Mouse (Mus musculus) MEL-GATA-1-ER (cell line): Measurements from ENCODE around the gene Boc.

Experiments used
- DNase-seq: peaks from one replicate; pipeline ENCODE4 v3.0.0-alpha.2; 2012; ENCODE audit warnings: low read depth; ENCODE audit errors: extremely low read depth

Gene Boc

DNA sequence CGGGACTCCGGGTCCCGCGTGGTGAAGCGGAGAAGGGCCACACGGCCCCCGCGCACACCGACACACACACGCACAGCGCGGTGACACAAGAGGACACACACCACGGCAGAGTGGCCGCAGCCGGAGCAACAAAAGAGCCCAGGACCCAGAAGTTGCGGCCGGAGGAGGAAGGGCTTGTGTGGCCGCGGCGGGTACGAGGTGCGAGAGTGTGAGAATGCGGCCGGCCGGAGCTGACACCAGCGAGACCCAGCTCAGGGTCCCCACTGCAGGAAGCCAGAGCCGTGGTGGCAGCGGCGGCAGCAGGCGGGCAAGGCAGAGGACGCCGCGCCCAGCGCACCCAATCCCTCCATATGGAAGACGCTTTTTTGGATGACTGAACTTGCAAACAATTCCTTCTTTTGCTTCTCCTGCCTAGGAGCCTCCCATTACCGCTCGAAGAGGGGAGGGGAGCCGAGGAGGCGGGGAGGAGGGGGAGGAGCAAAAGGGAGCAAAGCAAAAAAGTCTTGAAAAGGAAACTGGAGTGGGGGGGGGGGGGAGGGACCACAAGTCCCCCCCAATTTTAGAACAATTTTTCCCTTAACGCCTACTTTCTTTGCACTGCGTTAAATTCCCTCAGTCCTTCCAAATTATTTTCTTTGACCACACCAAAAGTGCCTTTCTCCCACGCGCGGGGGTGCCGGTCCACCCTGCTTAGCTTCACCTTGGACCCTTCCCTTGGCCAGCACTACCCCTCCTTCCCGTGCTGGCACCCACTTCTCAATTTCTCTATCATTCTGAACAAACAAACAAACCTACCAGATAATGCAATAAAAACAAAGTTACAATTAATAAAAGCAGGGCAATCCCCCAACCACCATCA, at the start of gene Boc:
Boc (minus strand) TSS at position 427 of the 859 bp plus-strand sequence.
- no peak for DNase-seq

DNA sequence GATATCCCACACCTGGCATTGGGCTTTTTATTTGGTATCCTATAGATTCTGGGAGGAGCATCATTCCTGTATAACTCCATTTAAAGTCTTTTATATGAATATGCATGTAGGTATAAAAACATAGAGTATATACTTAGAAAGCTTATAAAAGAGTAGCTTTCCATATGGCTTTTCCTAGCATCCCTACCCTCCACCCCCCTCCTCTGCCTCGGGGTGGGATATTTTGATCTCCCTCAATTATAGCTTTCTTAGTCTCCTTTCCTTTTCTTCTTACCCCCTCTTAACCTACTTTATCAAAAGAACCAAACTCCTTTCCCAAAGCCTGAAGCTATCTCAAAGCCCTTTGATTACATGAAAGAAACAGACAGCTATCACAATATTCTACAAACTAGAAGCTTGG, 47.9 kb upstream of the Boc start:
- no peak for DNase-seq

DNA sequence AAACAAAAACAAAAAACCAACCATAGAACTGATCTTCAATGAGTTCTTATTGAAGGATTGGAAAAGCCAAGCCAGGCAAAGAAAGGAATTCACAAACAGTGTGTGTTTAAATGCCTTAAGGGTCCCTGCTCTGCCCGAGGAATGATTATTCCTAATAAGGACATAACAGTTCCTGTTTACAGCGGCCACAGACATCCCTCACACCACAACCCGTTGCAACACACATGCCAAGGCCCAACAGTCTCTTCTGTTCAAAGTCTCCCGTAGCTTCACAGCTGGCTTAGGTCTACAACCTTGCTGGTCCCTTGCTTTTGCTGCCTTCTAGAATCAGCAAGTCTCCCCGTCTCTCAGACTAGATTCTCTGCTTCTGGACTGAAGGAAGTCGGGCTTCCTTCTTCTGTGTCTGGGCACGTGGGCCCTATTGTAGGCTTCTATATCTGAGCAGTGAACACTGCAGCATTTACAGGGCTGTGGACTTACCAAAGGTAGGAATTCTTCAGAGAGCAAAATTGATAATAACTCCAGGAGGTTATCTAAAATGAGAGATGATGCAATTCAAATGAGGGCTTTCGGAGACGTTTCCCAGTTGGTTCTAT, 45.4 kb upstream of the Boc start:
- no peak for DNase-seq

DNA sequence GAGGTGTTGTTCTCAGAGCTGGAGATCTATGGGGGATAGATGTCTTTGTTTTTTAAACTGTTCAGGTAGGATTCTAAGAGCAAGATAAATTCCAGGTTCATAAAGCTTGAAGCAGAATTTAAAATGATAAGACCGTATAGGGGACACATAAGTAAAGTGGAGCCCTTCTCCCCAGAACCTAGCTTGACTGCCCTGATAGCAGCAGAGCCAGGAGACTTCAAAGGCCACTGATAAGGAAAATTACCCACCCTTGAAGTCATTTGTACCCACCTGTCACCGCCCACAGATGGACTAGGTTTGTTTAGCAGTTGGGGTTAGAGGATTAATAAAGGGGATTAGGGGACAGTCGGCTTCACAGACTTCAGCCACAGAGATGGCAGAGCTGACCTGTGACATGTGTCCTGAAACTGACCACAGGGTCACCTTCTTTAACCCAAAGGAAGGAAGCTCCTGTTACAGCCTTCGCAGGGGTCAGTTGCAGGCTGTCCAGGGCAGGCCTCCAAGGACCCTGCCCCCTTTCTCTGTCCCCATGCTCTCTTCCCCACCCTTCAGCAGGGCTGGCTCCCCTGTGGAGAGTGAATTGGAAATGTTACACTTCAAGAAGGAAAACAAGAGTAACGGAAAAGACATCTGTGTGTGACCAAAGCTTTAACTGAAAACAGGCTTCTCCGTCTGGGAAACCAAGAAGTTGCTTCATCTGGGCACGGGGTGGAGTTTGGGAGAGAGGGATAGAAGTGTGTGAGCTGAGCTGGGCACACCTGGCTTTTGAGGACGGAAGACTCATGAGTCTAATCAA, 43.5 kb upstream of the Boc start:
- no peak for DNase-seq

DNA sequence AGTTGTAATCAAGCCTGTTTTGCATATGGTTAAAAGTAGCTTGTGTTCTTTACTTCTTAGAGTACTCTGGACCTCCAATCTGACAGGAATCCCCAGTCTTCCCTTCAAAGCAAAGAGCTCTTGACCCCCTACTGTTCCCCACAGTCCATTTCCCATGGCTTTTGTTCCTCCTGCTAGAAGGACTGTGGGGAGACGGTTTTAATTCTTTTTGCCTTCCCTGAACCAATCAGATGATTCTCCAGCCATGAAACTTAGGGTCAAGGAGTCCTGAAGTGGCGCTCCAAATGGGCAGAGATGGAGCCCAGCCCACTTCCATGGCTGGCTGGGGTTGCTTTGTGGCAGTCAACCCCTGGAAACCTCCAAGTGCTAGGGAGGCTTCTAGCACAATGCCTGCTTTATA, 42.5 kb upstream of the Boc start:
- DNase-seq: no peak

DNA sequence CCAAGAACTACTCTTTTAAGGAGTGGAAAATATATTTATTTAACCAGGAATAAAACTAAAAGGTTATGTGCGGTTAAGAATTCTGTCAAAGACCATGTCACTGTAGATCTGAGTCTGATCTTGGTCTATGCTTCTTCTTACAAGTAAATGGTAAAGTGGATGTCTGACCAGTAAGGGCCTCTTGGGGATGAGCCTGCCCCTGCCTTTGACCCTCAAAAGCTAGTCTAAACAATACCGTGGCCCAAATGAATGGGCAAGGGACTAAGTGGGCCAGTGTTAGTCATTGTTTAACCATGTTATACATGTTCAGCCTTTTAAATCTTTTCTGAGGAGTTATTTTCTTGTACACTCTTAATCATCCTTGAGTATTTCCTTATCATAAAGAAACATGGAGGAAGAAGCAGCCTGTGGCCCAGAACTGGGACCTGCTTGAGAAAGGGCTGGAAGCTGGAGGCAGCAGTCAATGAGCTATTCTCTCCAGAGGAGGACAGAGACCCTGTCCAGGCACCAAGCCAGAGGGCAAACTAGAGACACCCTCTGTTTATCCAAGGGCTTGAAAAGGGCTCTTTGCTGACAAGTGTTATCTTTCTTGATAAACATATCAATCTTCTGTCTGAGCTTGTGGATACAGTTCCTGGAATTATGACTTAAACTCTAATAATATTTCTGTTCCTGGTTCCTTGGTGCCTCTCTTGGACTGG, 38.6 kb upstream of the Boc start:
- DNase-seq: no peak

DNA sequence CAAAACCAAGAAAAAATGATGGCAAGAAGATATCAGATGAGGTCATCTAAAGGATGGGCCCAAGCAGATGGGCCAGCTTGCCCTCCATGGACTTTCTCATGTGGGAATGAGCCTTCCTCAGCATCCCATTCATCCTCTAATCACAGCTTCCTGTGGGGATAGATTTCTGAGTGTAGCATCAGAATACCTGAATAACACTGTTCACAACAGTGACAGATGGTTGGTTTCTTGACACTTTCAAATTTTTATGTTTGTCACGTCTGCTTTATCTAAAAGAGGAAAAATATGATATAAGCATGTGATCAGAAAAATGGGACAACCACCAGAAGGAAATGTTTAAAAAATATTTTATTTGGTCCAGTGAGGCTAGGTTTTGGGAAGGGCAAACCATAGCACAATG, 30.8 kb upstream of the Boc start:
- no peak for DNase-seq

DNA sequence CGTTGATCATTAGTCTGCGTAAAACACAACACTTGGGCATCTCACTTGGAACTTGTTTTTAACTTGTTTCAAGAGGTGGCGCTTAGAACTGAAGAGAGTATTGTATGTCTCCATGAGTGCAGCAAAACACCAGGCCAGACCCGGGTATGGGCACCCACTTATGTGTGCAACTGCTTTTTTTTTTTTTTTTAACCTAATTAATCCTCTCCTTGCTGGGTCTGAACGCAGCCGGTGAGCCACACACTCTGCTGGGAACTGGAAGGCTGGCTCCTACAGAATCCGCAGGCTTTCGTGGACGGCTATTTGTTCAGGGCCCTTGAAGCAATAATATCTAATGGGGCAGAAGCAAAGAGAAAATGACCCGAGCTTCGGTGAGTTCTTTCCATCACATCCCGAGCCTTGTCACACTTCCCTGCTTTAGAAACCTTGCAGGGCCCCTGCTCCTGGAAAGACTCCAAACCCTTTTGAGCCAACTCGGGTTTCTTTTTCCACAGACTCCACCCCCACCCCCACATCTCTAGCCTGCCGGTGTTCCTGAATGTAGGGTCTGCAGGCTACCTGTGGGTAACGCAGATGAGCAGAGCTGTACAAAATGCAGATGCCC, 20.8 kb upstream of the Boc start:
- DNase-seq: no peak

DNA sequence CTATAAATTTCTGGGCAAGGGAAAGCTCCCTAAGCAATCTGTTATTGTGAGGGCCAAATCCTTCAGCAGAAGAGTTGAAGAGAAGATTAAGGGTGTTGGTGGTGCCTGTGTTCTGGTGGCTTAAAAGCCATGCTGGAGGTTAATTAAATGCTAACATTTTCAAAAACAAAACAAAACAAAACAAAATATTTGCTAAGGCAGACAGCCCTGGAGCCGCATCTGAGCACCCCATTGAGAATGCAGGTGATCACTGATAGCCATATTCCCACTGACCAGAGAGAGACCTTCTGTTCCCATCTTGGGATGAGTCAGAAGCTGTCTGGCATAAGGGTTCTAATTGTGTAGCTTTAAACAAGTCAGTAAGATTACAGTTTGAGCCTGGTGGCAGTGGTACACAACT, 19.9 kb upstream of the Boc start:
- DNase-seq: no peak

DNA sequence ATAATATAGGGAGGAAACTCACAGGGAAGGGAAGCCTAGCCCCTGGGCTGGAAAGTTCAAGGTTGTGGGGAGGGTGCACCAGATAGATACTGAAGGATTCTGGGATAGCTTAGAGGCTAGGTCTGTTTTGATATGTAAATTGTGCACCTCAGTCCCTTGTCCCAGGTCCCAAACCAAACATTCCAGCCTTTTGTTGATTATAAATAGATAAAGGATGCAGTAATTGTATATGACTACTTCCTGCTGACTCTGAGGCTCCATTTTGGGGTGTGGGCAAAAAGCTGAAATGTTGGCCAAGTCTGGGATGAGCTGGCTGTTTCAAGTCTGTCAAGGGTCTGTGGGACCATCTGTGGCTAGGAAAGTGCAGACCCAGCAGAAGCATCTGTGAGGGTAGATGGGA, 9.4 kb upstream of the Boc start:
- no peak for DNase-seq

DNA sequence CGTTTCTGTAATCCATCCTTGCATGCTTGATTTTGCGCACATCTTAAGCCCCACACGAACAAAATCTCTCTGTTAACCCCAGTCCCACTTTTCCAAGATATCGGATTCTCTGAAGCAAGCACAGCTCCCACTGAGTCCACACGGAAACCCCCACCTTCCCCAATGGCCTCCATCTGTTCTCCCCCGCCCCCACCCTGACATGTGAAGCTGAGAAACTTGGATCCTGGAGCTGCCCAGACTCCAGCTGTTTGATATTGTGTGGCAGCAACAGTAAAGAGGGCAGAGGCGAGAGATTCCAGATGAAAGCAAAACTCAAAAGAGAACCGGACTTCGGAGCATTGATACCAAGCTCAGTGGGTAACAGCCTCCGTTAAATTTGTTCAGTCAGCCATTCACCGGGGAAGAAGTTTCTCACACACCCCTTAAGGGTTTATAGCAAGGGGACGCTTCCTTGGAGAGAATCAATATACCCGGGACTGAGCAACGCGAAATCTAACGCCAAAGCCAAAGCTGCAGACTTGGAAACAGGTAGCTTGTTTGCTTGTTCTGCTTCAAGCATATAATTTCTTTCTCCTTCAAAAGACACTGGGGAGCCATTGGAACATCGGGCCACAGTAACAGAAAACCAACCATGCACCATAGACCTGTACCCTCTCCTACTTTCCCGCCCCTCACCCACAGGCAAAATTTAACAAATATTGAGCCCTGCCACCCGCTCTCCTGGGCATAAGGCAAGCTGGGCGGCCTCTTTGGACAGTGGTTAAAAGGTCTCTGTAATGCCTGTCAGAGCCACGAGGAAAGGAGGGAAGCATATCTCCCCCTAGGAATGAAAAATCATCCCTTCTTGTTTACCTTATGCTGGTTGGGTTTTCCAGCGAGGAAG, 6.9 kb upstream of the Boc start:
- DNase-seq: no peak

DNA sequence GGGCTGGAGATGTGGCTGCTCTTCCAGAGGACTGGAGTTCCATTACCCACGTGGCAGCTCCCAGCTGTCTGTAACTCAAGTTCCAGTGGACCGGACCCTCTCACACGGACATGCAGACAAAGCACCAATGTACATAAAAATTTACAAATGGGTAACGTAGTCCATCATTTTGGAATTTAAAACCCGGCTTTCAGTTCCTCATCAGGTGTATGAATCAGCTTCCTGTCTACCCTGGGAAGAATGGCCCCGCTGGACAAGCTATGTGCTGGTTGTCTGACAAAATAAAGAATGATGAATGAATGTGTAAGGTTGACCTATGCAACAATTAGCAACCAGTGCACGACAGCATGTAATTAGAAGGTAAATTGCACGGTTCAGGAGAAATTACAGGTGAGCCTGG, 5.7 kb upstream of the Boc start:
- DNase-seq: no peak

DNA sequence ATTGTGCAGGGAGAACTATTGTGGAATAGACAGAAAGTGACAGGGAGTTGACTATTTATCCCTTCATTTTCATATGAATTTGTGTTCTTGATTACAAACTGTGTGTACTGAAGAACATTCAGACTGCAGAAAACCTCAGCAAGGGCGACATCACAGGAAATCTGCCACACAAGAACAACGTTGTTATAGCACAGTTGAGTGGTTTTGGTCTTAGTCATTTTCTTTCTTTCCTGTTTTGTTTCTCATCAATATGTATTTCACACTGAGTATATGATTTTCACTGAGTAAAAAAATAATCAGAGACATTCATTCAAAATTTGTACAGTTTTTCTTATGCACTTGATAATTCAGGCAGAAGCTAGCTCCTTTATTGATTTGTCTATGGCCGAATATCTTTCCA, 3.4 kb upstream of the Boc start:
- no peak for DNase-seq

DNA sequence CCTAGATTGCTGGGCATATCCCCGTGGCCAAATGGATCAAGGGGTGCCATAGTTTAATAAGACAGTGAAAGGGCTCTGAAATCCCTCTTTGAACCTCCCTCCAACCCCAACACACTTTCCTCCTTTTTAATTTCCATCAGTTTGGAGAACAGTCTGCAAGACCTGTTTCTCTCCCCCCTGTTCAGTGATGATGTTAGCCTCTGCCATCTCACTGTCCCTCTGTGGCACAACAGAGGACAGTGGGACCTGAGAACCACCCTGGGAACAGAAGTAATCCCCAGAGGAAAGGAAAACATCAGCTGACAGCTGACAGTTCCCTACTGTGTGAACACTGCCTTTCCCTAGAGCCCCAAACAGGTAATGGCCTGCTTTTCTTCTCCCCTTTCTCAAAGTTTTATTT, 1.5 kb upstream of the Boc start:
- no peak for DNase-seq

DNA sequence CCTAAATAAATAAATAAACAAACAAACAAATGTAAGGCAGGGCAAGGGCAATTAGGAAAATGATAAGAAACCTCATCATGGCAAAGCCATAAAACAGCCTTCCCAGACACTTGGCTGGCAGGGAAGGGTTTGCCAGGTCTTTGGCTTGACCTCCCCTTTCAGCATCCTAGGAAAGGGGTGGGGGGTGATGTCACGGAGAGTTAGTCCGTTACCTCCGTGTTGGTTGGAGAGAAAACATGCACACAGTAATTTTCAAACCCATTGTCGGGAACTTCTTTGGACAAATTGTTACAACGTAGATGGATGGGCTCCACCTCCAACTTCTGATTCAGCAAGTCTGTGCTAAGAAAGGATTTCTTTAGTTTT, 616 bp upstream of the Boc start:
- DNase-seq: no peak

DNA sequence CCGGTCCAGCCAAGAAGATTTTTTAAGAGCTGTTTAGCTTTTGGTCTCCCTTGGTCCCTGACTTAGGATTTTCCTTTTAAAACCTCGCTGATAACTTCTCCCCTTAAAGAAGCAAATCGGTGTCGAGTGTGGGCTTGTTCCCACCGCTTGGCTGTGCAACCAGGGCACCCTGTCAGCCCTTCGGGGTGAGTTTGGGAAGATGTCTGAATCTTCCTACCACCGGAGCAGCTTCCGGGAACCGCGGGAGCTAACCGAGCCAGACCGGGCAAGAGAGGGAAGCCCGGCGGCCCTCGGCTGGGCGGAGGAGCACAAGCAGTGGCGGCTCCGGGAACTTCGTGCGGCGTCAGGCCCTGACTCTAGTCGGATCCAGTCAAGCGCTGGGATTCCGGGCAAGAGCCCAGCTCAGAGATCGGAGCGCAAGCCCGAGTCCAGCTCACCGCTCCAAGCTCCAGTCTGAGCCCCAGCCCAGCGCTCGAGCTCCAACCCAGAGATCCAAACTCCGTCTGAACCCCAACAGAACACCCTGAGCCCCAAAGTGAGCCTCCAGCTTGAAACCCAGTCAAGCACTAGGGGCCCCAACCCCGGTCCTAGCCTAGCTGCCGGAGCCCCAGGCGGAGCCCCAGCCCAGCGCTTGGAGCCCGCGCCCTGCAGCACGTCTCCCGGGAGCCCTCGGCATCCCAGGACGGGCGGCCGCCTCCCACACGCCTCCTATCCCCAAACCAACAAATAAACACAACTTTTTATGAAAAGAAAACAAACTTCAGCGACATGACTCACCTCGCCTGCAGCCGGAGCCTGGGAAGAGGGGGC, 831 bp downstream of the Boc start:
- DNase-seq: no peak

DNA sequence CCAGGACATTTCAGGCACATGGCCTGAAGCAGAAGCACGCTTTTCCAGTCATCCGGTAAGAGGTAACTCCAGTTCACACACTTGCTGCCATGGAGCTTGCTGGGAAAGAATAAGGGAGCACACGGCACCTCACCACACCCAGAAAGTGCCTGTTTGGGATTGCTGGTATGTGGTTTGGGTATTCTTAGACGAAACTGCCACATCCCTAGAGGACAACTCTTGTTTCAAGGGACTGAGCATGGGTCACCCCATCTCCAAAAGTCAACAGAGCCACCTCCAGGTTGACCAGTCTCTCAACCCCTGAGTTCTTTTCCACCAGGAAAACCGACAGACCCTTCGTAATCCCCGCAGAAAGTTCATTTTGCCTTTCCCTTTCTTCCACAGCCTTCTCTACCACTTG, 1.6 kb downstream of the Boc start:
- DNase-seq: no peak

DNA sequence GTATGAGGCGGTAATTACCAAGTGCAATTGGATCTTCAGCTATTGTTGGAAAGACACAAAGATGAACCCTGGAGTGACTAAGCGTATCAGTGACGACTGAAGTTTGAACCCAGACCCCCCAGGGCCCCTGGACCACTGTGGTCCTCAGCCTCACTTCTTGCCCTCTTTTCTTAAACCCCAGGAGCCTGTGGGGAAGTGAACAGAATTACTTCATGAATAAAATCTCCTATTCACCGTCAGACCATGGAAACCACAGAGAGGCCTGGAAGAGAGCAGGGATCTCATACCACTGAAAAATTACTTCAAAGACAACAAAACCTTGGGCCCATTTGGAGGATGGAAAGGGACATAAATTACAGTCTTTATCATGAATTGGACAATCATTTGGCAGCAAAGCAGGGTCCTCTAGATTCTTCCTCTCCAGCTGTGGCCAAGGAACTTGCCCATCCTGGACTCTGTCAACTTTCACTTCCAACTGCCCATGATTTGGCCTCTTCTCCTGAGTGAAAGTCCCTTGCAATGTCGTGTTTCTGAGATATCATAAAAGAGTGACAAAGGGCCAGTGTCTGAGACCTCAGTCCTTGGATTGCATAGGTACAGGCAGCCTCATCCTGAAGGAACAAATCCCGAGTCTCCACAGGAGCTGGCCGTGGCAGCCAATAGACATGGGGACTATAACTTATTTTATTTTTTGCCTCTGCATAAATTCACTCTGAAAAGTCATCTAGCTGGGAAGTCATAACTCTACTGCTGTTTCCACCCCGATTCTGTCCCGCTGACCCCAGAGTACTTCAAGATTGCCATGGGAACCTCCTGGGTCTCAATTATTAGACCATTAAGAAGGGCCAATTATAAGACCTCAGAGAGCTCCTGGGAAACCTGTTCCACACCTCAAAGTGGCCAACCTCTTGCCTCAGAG, 2.6 kb downstream of the Boc start:
- DNase-seq: no peak

DNA sequence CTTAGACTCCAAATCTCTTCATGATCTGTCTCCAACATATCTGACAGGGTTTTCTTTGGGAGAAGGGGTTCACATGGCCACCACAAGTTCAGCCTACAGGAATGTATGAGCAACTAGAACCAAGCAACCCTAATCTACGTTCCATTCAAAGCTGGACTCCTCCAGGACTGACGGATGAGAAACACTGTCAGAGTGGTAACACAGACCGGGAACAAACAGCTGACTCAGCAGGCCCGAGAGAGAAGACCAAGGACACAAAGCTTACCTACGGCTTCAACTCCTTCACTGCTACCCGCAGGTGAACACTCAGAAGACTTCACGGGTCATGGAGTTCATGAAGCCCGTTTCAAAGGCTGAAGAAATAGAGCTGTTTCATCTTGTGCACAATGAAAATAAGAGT, 4.8 kb downstream of the Boc start:
- DNase-seq: no peak
